Mouse (Mus musculus) midbrain, embryonic 11.5 days (tissue): ENCODE measurements at regions not wholly inside any gene's neighbourhood (a gene's known extent, or its start where the extent isn't known, plus 50 kb on each side); places are given as distances from the start of the nearest gene placed in this dataset.
A peak's percentile ranks its signal among the peaks of the same experiment; 100 is the strongest.

Source experiments
- ATAC-seq: fragments of 200-750 bp; cut with Nextera tagmentation; 2 replicates; pipeline ENCODE4 v1.8.0; 2017; ENCODE audit warnings: moderate TSS enrichment, moderate library complexity; ENCODE audit not compliant: low FRiP score
- DNase-seq: peaks from one replicate; pipeline ENCODE4 v3.0.0; 2015; ENCODE audit warnings: low spot score; ENCODE audit errors: missing footprints
- H3K27ac ChIP-seq: fragments of 300-500 bp; sonication (generic); 2 replicates; pipeline ENCODE4 v1.5.1; 2014; ENCODE audit warnings: low read depth, low read length
- H3K27me3 ChIP-seq: fragments of 300-500 bp; sonication (generic); 2 replicates; pipeline ENCODE4 v1.6.1; 2014; ENCODE audit warnings: mild to moderate bottlenecking, low read length, moderate library complexity, mixed read lengths; ENCODE audit not compliant: control insufficient read depth, insufficient read depth
- H3K36me3 ChIP-seq: fragments of 300-500 bp; sonication (generic); 2 replicates; pipeline ENCODE4 v1.6.1; 2014; ENCODE audit warnings: mild to moderate bottlenecking, low read length, moderate library complexity, mixed read lengths; ENCODE audit not compliant: control insufficient read depth, insufficient read depth
- H3K4me1 ChIP-seq: fragments of 300-500 bp; sonication (generic); 2 replicates; pipeline ENCODE4 v1.6.1; 2014; ENCODE audit warnings: low read length; ENCODE audit not compliant: control insufficient read depth, insufficient read depth
- H3K4me2 ChIP-seq: fragments of 300-500 bp; sonication (generic); 2 replicates; pipeline ENCODE4 v1.6.1; 2014; ENCODE audit warnings: mild to moderate bottlenecking, moderate library complexity
- H3K4me3 ChIP-seq: fragments of 300-500 bp; sonication (generic); 2 replicates; pipeline ENCODE4 v1.5.1; 2014; ENCODE audit warnings: low read depth, low read length
- H3K9ac ChIP-seq: fragments of 300-500 bp; sonication (generic); 2 replicates; pipeline ENCODE4 v1.6.1; 2014; ENCODE audit warnings: low read length
- H3K9me3 ChIP-seq: fragments of 300-500 bp; sonication (generic); 2 replicates; pipeline ENCODE4 v1.6.1; 2016; ENCODE audit warnings: low read length; ENCODE audit not compliant: control insufficient read depth
- WGBS: fragments of 180-500 bp; shearing (Covaris S2); extraction: QIAGEN DNeasy Blood & Tissue Kit; methylation state at CpG from one replicate; pipeline ENCODE4 v1.1.7; 2014; 5-methylcytosine and 5-hydroxymethylcytosine counted together

- no peak overlapping the region for H3K9ac ChIP-seq
- 81% methylated on average over 8 of the region's 8 CpGs for WGBS
- ATAC-seq = no peak; the same call in 1 of the 2 replicates
- DNase-seq = no peak
- no peak overlapping the region for H3K4me2 ChIP-seq
- no peaks in the 10 kb centered on the region for H3K27me3 ChIP-seq
- no peak overlapping the region for H3K27ac ChIP-seq
- H3K4me1 ChIP-seq = peaks cover 7% of the 10 kb centered on the region
- H3K9me3 ChIP-seq = no peaks in the 10 kb centered on the region
- no peak overlapping the region for H3K4me3 ChIP-seq
- H3K36me3 ChIP-seq = no peaks in the 10 kb centered on the region
Observed at GRCm38 (mm10) chr2:50654221-50654952, 357.8 kb upstream of the Mmadhc start.

GRCm38 (mm10) chr2:50653121-50653615, 356.6 kb upstream of the Mmadhc start:
- Histone ChIP-seq H3K36me3 (no peaks in the 10 kb centered on the region), H3K4me3 (no peak overlapping the region), H3K4me1 (peaks cover 7% of the 10 kb centered on the region), H3K27me3 (no peaks in the 10 kb centered on the region), H3K4me2 (no peak overlapping the region), H3K9ac (no peak overlapping the region), H3K9me3 (no peaks in the 10 kb centered on the region), H3K27ac (no peak overlapping the region)
- 87% methylated on average over 3 of the region's 3 CpGs for WGBS
- DNase-seq (no peak), ATAC-seq (no peak)

- Histone ChIP-seq H3K4me3 (no peak overlapping the region), H3K4me2 (no peak overlapping the region), H3K36me3 (no peaks in the 10 kb centered on the region), H3K9me3 (no peaks in the 10 kb centered on the region), H3K27me3 (no peaks in the 10 kb centered on the region), H3K9ac (no peak overlapping the region), H3K27ac (no peak overlapping the region), H3K4me1 (peaks cover 7% of the 10 kb centered on the region)
- ATAC-seq (no peak), DNase-seq (no peak)
- 89% methylated on average over 3 of the region's 3 CpGs for WGBS
Observed at GRCm38 (mm10) chr2:50649656-50650055, 353.1 kb upstream of the Mmadhc start.

- Histone ChIP-seq H3K36me3 (no peaks in the 10 kb centered on the region), H3K9ac (no peak overlapping the region), H3K4me1 (no peaks in the 10 kb centered on the region), H3K27ac (no peak overlapping the region), H3K9me3 (no peaks in the 10 kb centered on the region), H3K4me3 (no peak overlapping the region), H3K4me2 (no peak overlapping the region), H3K27me3 (no peaks in the 10 kb centered on the region)
- 82% methylated on average over 5 of the region's 5 CpGs for WGBS
- no peak for DNase-seq
- ATAC-seq = no peak
Observed at GRCm38 (mm10) chr2:50643219-50643618, 346.6 kb upstream of the Mmadhc start.

- 84% methylated on average over 2 of the region's 2 CpGs for WGBS
Observed at GRCm38 (mm10) chr2:50642198-50642597, 345.6 kb upstream of the Mmadhc start.

GRCm38 (mm10) chr2:50635896-50636295, 339.3 kb upstream of the Mmadhc start:
- Histone ChIP-seq H3K27me3 (no peaks in the 10 kb centered on the region), H3K9ac (no peak overlapping the region), H3K9me3 (no peaks in the 10 kb centered on the region), H3K4me2 (no peak overlapping the region), H3K36me3 (no peaks in the 10 kb centered on the region), H3K4me3 (no peak overlapping the region), H3K27ac (no peak overlapping the region), H3K4me1 (no peaks in the 10 kb centered on the region)
- no peak for ATAC-seq
- peak; percentile 49 for DNase-seq
- 66% methylated on average over 2 of the region's 2 CpGs for WGBS

More at GRCm38 (mm10) chr2:50642198-50642597, 345.6 kb upstream of the Mmadhc start:
- H3K4me3 ChIP-seq = no peak overlapping the region
- H3K9ac ChIP-seq = no peak overlapping the region
- no peak overlapping the region for H3K4me2 ChIP-seq
- H3K4me1 ChIP-seq = no peaks in the 10 kb centered on the region
- H3K27me3 ChIP-seq = no peaks in the 10 kb centered on the region
- peak; percentile 26 for DNase-seq
- H3K36me3 ChIP-seq = no peaks in the 10 kb centered on the region
- no peak overlapping the region for H3K27ac ChIP-seq
- H3K9me3 ChIP-seq = no peaks in the 10 kb centered on the region
- no peak for ATAC-seq

GRCm38 (mm10) chr2:50631786-50632185, 335.2 kb upstream of the Mmadhc start:
- H3K4me3 ChIP-seq = no peak overlapping the region
- no peak overlapping the region for H3K4me2 ChIP-seq
- no peaks in the 10 kb centered on the region for H3K9me3 ChIP-seq
- no peak overlapping the region for H3K9ac ChIP-seq
- no peaks in the 10 kb centered on the region for H3K27me3 ChIP-seq
- ATAC-seq = no peak
- peak; percentile 19 for DNase-seq
- H3K36me3 ChIP-seq = no peaks in the 10 kb centered on the region
- H3K27ac ChIP-seq = no peak overlapping the region
- no peaks in the 10 kb centered on the region for H3K4me1 ChIP-seq

GRCm38 (mm10) chr2:50627501-50627900, 330.9 kb upstream of the Mmadhc start:
- H3K27ac ChIP-seq = no peak overlapping the region
- ATAC-seq (no peak), DNase-seq (peak; percentile 75)
- no peaks in the 10 kb centered on the region for H3K27me3 ChIP-seq
- H3K9me3 ChIP-seq = no peaks in the 10 kb centered on the region
- 80% methylated on average over 2 of the region's 2 CpGs for WGBS
- no peaks in the 10 kb centered on the region for H3K4me1 ChIP-seq
- H3K9ac ChIP-seq = no peak overlapping the region
- no peak overlapping the region for H3K4me3 ChIP-seq
- no peak overlapping the region for H3K4me2 ChIP-seq
- no peaks in the 10 kb centered on the region for H3K36me3 ChIP-seq

- Histone ChIP-seq H3K27me3 (no peaks in the 10 kb centered on the region), H3K4me3 (no peak overlapping the region), H3K27ac (no peak overlapping the region), H3K36me3 (no peaks in the 10 kb centered on the region), H3K9ac (no peak overlapping the region), H3K9me3 (no peaks in the 10 kb centered on the region), H3K4me1 (no peaks in the 10 kb centered on the region), H3K4me2 (no peak overlapping the region)
- ATAC-seq (no peak), DNase-seq (no peak)
- WGBS = 86% methylated on average over 5 of the region's 5 CpGs
Observed at GRCm38 (mm10) chr2:50625233-50625749, 328.7 kb upstream of the Mmadhc start.
